Mouse (Mus musculus) left cerebral cortex, postnatal 14 days (tissue): ENCODE results near the gene Slc25a13. TPM values are rescaled to one million over a fixed set of nuclear protein-coding genes. Genes with fewer than 3 reads are reported as not detected.

ENCODE experiments used
- DNase-seq, 2 experiments: peaks; one replicate each; pipeline ENCODE4 v3.0.0; 2021 to 2022; ENCODE audit warnings: low spot score in 2 of 2, mixed read lengths in 1 of 2
- intact Hi-C: fragments of 180-260 bp; cut with DNase I; formaldehyde crosslinking; loops from one replicate; pipeline ENCODE4 v1.15.1; 2025
- total RNA-seq, 2 experiments: library from RNA; stranded (reverse); gene quantifications; 2 replicates each; pipeline ENCODE4 v1.2.3; 2021

Gene Slc25a13
- total RNA-seq, 2 experiments from 2014 or later: 1.6 to 1.9 TPM

DNA sequence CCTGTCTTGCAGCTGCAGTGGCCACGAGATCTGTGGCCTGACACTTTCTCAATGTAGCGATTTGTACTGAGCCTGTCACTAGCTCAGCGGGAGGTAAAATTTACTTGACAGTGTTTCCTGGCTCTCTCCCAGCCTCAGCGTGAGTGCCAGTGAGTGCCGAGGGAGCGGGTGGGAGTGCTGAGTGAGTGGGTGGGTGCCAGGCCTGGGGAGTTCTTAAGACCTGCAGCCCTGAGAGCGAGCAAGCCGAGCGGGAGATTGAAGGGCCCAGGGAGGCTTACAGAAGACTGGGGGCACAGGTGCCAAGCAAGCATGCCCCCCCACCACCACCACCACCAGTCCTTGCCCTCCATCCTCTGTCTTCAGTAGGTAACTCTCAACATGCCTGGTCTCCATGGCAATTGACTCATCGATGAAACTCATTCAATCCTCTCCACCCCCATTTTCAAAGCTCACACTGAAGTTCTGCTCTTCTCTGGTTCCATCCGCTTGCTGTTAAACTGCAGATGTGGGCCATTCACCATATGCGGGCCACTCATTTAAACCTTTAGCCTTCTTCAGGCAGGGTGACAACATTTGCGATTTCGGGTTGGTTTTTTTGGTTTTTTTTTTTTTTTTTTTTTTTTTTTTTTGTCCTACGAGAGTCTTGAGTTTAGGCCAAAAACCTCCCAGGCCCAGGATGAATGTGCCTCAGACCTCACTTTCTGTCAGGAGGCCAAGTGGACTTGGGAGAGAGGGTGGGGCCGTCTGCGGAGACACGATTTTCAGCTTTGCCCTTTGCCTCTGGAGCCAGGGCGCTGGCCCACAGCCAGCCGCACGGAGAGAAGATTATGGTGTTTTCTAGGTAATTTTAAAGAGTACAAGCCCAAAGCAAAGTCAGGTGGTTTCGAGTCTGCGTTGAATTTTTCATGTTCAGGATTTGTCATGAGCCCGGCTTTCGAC lies 224.9 kb downstream of the Slc25a13 start:
- DNase-seq: peak; percentile 59 to 70
- intact Hi-C loops: loop anchor here (5.0 kb wide), 1 partner anchor 135 kb away; no protein-coding TSS in a partner anchor

DNA sequence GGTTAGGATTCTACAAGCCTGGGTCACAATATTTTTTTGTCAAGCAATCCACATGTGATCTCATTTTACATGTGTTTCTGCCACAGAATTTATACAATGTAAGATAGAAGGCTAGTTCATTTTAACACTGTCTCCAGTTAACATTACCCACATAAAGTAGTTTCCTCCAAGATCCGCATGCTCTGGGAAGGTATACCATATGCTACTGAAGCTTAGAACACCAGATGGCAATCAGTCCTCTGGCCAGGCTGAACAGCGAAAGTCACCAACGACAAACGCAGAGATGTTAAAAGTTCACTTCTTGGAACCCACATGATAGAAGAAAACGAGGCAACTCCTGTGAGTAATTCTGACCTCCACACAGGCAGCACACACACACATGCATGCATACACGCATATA lies 225.7 kb downstream of the Slc25a13 start:
- intact Hi-C loops: loop anchor here (5.0 kb wide), 1 partner anchor 134 kb away; no protein-coding TSS in a partner anchor
- DNase-seq: no peak
